Mouse (Mus musculus) ES-E14 (cell line): Measurements from ENCODE around the gene Ankfy1.

ENCODE experiments used
- CHD2 ChIP-seq: IDR thresholded peaks from 2 replicates; pipeline ENCODE4 v1.6.1; 2014; ENCODE audit warnings: mild to moderate bottlenecking, low read depth, low read length, inconsistent platforms
- ZNF384 ChIP-seq: IDR thresholded peaks from 2 replicates; pipeline ENCODE4 v1.6.1; 2012; ENCODE audit warnings: low read depth, low read length, inconsistent platforms

- TF ChIP-seq CHD2 (no peak), ZNF384 (no peak)
Observed at GRCm38 (mm10) chr11:72760781-72761180, 71.0 kb downstream of the Ankfy1 start.
